Mouse (Mus musculus): ENCODE measurements at regions not wholly inside any gene's neighbourhood (a gene's known extent, or its start where the extent isn't known, plus 50 kb on each side); places are given as distances from the start of the nearest gene placed in this dataset.

GRCm38 (mm10) chr12:90946528-90946918 is 208.3 kb upstream of the Dio2 start:
- H3K27me3 ChIP-seq (ENCODE audit: insufficient read depth, low read length): no peaks in the 10 kb centered on the region
- no peak for ATAC-seq
- H3K27ac ChIP-seq: no peak overlapping the region
- H3K4me1 ChIP-seq (ENCODE audit: insufficient read depth, low read length): no peaks in the 10 kb centered on the region
- WGBS: 94% methylated on average over 4 of the region's 4 CpGs
- TF ChIP-seq CTCF (IDR thresholded peaks at IDR 0.05; ENCODE audit: low read depth): no peak
- no peaks in the 10 kb centered on the region for H3K36me3 ChIP-seq (ENCODE audit: insufficient read depth, low read length)
- H3K4me3 ChIP-seq (ENCODE audit: low read length): no peak overlapping the region
- H3K9ac ChIP-seq (replicated peaks; ENCODE audit: low read length): no peak overlapping the region
- no peak overlapping the region for H3K4me2 ChIP-seq (ENCODE audit: low read depth, low read length)
- no peaks in the 10 kb centered on the region for H3K9me3 ChIP-seq (ENCODE audit: low read length)
- no peak for DNase-seq (ENCODE audit: low spot score)

DNA sequence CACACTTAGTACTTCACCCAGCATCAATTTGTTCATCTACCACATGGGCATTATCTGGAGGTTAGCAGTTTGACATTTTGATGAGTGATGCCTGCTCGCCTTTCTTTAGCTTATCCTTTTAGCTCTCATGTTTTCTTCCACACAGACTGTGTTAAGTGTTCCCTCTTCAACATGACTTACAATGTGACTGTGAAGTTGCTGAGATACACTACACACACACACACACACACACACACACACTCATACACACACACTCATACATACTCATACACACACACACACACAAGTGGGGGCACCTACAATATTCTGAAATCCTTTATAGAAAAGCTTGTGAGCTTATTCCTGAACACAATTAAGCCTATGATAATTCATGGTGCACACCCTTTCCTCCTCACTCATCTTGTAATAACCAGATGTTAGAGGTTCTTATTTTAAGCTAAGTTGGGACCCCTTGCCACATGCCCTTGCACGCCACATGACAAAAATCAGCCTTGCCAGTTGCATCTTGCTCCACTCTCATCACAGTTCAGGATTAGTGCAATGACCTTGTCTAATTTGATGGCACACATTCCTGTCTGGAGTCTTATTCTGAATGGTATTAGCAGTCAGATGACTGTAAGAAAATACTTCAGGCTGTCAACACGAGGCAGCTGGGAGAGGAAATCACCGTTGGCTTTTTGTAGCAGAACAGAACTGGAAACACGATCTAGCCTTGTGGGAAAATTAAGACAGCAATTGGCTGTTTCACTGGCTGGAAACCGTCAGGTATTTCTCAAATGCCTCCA is 207.7 kb upstream of the Dio2 start:
- TF ChIP-seq CTCF (IDR thresholded peaks at IDR 0.05; ENCODE audit: low read depth): no peak
- no peak overlapping the region for H3K4me2 ChIP-seq (ENCODE audit: low read depth, low read length)
- no peak for DNase-seq (ENCODE audit: low spot score)
- no peaks in the 10 kb centered on the region for H3K27me3 ChIP-seq (ENCODE audit: insufficient read depth, low read length)
- H3K36me3 ChIP-seq (ENCODE audit: insufficient read depth, low read length): no peaks in the 10 kb centered on the region
- 66% methylated on average over 6 of the region's 6 CpGs for WGBS
- no peaks in the 10 kb centered on the region for H3K4me1 ChIP-seq (ENCODE audit: insufficient read depth, low read length)
- no peak overlapping the region for H3K4me3 ChIP-seq (ENCODE audit: low read length)
- H3K9me3 ChIP-seq (ENCODE audit: low read length): no peaks in the 10 kb centered on the region
- no peak overlapping the region for H3K9ac ChIP-seq (replicated peaks; ENCODE audit: low read length)
- H3K27ac ChIP-seq: no peak overlapping the region
- no peak for ATAC-seq

- Histone ChIP-seq H3K36me3 (ENCODE audit: insufficient read depth, low read length) (no peaks in the 10 kb centered on the region), H3K27me3 (ENCODE audit: insufficient read depth, low read length) (no peaks in the 10 kb centered on the region), H3K4me1 (ENCODE audit: insufficient read depth, low read length) (no peaks in the 10 kb centered on the region), H3K4me3 (ENCODE audit: low read length) (no peak overlapping the region), H3K9ac (replicated peaks; ENCODE audit: low read length) (no peak overlapping the region), H3K4me2 (ENCODE audit: low read depth, low read length) (no peak overlapping the region), H3K9me3 (ENCODE audit: low read length) (no peaks in the 10 kb centered on the region), H3K27ac (no peak overlapping the region)
- no peak for ATAC-seq
- DNase-seq (ENCODE audit: low spot score): no peak
- 81% methylated on average over 8 of the region's 8 CpGs for WGBS
- no peak for TF ChIP-seq CTCF (IDR thresholded peaks at IDR 0.05; ENCODE audit: low read depth)
These were observed 194.4 kb upstream of the Dio2 start for GRCm38 (mm10) chr12:90932684-90933083.

- WGBS: 67% methylated on average over 5 of the region's 5 CpGs
- no peak for TF ChIP-seq CTCF (IDR thresholded peaks at IDR 0.05; ENCODE audit: low read depth)
- no peak for ATAC-seq
- no peaks in the 10 kb centered on the region for H3K27me3 ChIP-seq (ENCODE audit: insufficient read depth, low read length)
- no peak overlapping the region for H3K9ac ChIP-seq (replicated peaks; ENCODE audit: low read length)
- H3K4me2 ChIP-seq (ENCODE audit: low read depth, low read length): no peak overlapping the region
- no peaks in the 10 kb centered on the region for H3K4me1 ChIP-seq (ENCODE audit: insufficient read depth, low read length)
- no peak overlapping the region for H3K4me3 ChIP-seq (ENCODE audit: low read length)
- H3K36me3 ChIP-seq (ENCODE audit: insufficient read depth, low read length): no peaks in the 10 kb centered on the region
- no peak overlapping the region for H3K27ac ChIP-seq
- H3K9me3 ChIP-seq (ENCODE audit: low read length): no peaks in the 10 kb centered on the region
- DNase-seq (ENCODE audit: low spot score): no peak
These were observed 194.0 kb upstream of the Dio2 start for GRCm38 (mm10) chr12:90932201-90932600.

- Histone ChIP-seq H3K9me3 (ENCODE audit: low read length) (no peaks in the 10 kb centered on the region), H3K27ac (no peak overlapping the region), H3K4me2 (ENCODE audit: low read depth, low read length) (no peak overlapping the region), H3K9ac (replicated peaks; ENCODE audit: low read length) (no peak overlapping the region), H3K27me3 (ENCODE audit: insufficient read depth, low read length) (no peaks in the 10 kb centered on the region), H3K36me3 (ENCODE audit: insufficient read depth, low read length) (no peaks in the 10 kb centered on the region), H3K4me3 (ENCODE audit: low read length) (no peak overlapping the region), H3K4me1 (ENCODE audit: insufficient read depth, low read length) (no peaks in the 10 kb centered on the region)
- ATAC-seq: no peak
- WGBS: 69% methylated on average over 6 of the region's 6 CpGs
- DNase-seq (ENCODE audit: low spot score): no peak
- TF ChIP-seq CTCF (IDR thresholded peaks at IDR 0.05; ENCODE audit: low read depth): no peak
These were observed 192.0 kb upstream of the Dio2 start for GRCm38 (mm10) chr12:90930091-90930715.

- WGBS: 79% methylated on average over 2 of the region's 2 CpGs
- no peaks in the 10 kb centered on the region for H3K4me1 ChIP-seq (ENCODE audit: insufficient read depth, low read length)
- H3K9ac ChIP-seq (replicated peaks; ENCODE audit: low read length): no peak overlapping the region
- no peaks in the 10 kb centered on the region for H3K27me3 ChIP-seq (ENCODE audit: insufficient read depth, low read length)
- no peaks in the 10 kb centered on the region for H3K36me3 ChIP-seq (ENCODE audit: insufficient read depth, low read length)
- no peak for TF ChIP-seq CTCF (IDR thresholded peaks at IDR 0.05; ENCODE audit: low read depth)
- no peak overlapping the region for H3K27ac ChIP-seq
- H3K4me2 ChIP-seq (ENCODE audit: low read depth, low read length): no peak overlapping the region
- DNase-seq (ENCODE audit: low spot score) (no peak), ATAC-seq (no peak)
- H3K4me3 ChIP-seq (ENCODE audit: low read length): no peak overlapping the region
- no peaks in the 10 kb centered on the region for H3K9me3 ChIP-seq (ENCODE audit: low read length)
These were observed 185.4 kb upstream of the Dio2 start for GRCm38 (mm10) chr12:90923603-90924002.

DNA sequence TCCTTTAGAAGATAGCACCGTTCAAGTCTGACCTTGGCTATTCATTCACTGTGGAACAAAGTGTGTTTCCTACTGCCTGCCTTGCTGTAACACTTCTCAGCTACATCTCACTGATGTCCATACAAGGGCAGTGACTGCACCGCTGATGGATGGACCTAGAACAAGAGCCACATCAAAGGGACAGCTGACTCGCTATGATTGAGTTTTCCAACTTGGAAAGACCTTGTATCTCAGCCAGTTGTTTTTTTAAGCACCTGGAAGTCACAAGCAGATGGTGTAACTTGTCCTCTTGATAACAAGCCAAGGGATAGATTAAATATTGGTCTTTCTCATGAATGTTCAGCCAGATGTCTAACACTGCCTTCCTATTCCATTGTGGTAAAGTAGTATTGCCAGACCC is 184.9 kb upstream of the Dio2 start:
- no peak overlapping the region for H3K4me2 ChIP-seq (ENCODE audit: low read depth, low read length)
- no peaks in the 10 kb centered on the region for H3K4me1 ChIP-seq (ENCODE audit: insufficient read depth, low read length)
- no peaks in the 10 kb centered on the region for H3K36me3 ChIP-seq (ENCODE audit: insufficient read depth, low read length)
- TF ChIP-seq CTCF (IDR thresholded peaks at IDR 0.05; ENCODE audit: low read depth): no peak
- 83% methylated on average over 3 of the region's 3 CpGs for WGBS
- no peak for DNase-seq (ENCODE audit: low spot score)
- no peaks in the 10 kb centered on the region for H3K9me3 ChIP-seq (ENCODE audit: low read length)
- no peak overlapping the region for H3K27ac ChIP-seq
- ATAC-seq: no peak
- no peak overlapping the region for H3K4me3 ChIP-seq (ENCODE audit: low read length)
- H3K27me3 ChIP-seq (ENCODE audit: insufficient read depth, low read length): no peaks in the 10 kb centered on the region
- H3K9ac ChIP-seq (replicated peaks; ENCODE audit: low read length): no peak overlapping the region
